Mouse (Mus musculus) thymus, adult 2 months (tissue): Measurements from ENCODE around the gene Adgra3. TPM values are rescaled to one million over a fixed set of nuclear protein-coding genes. Genes with fewer than 3 reads are reported as not detected.
A peak's percentile ranks its signal among the peaks of the same experiment; 100 is the strongest.

ENCODE experiments used
- DNase-seq: peaks from one replicate; pipeline ENCODE4 v3.0.0; 2021
- H3K27ac ChIP-seq: fragments of 200-500 bp; 2 replicates; pipeline ENCODE4 v1.5.1; 2012; ENCODE audit warnings: low read length, control low read depth; ENCODE audit not compliant: control insufficient read depth, insufficient read depth
- H3K27me3 ChIP-seq: fragments of 200-500 bp; 2 replicates; pipeline ENCODE4 v1.6.1; 2012; ENCODE audit warnings: mild to moderate bottlenecking, low read length, moderate library complexity, mixed read lengths; ENCODE audit not compliant: control insufficient read depth, insufficient read depth
- H3K36me3 ChIP-seq: fragments of 200-500 bp; 2 replicates; pipeline ENCODE4 v1.6.1; 2012; ENCODE audit warnings: mild to moderate bottlenecking, low read length, moderate library complexity; ENCODE audit not compliant: control insufficient read depth, insufficient read depth
- H3K4me1 ChIP-seq: fragments of 200-500 bp; replicated peaks from 2 replicates; pipeline ENCODE4 v1.6.1; 2012; ENCODE audit warnings: low read length; ENCODE audit not compliant: control insufficient read depth, insufficient read depth
- H3K4me3 ChIP-seq: fragments of 200-500 bp; 2 replicates; pipeline ENCODE4 v1.5.1; 2012; ENCODE audit warnings: mild to moderate bottlenecking, low read length, control low read depth, moderate library complexity; ENCODE audit not compliant: control insufficient read depth, insufficient read depth
- CTCF ChIP-seq: fragments of 200-500 bp; IDR thresholded peaks from 2 replicates; pipeline ENCODE4 v1.5.1; 2012; ENCODE audit warnings: mild to moderate bottlenecking, control low read depth, low read length, moderate library complexity, borderline replicate concordance; ENCODE audit not compliant: control insufficient read depth, poor library complexity, insufficient read depth; ENCODE audit errors: extremely low read depth
- POLR2A ChIP-seq: fragments of 200-500 bp; IDR thresholded peaks from 2 replicates; pipeline ENCODE4 v1.6.1; 2012; ENCODE audit warnings: mild to moderate bottlenecking, low read length, control low read depth, moderate library complexity; ENCODE audit not compliant: control insufficient read depth, poor library complexity, insufficient read depth; ENCODE audit errors: extremely low read depth
- WGBS: fragments of 180-500 bp; shearing (Covaris S2); methylation state at CpG from one replicate; pipeline ENCODE4 v1.1.7; 2018; 5-methylcytosine and 5-hydroxymethylcytosine counted together
- polyA plus RNA-seq: library from polyadenylated mRNA; depleted of rRNA; stranded (reverse); fragments of >200 nt; gene quantifications from 2 replicates; pipeline ENCODE4 v1.2.3, GENCODE M21; 2012

Gene Adgra3
- polyA plus RNA-seq, 1 experiment, result 5.1 TPM

GRCm38 (mm10) chr5:50032332-50032731 lies 26.5 kb downstream of the Adgra3 start:
- Histone ChIP-seq H3K4me1 (0 out of 2 replicates have a peak, but pooled peaks cover 6% of the 10 kb centered on the region), H3K27ac (no peak overlapping the region), H3K4me3 (no peak overlapping the region), H3K27me3 (no peaks in the 10 kb centered on the region), H3K36me3 (no peaks in the 10 kb centered on the region)
- DNase-seq, result no peak
- 52% methylated on average over 5 of the region's 5 CpGs for WGBS
- TF ChIP-seq CTCF (no peak), POLR2A (no peak)

- WGBS, result 55% methylated on average over 2 of the region's 2 CpGs
- H3K27me3 ChIP-seq, result no peaks in the 10 kb centered on the region
- no peak overlapping the region for H3K4me3 ChIP-seq
- H3K27ac ChIP-seq, result no peak overlapping the region
- no peaks in the 10 kb centered on the region for H3K36me3 ChIP-seq
- H3K4me1 ChIP-seq, result peaks cover 8% of the 10 kb centered on the region; the same call in 1 of the 2 replicates
- no peak for TF ChIP-seq POLR2A
- DNase-seq, result no peak
These were observed 27.0 kb downstream of the Adgra3 start for GRCm38 (mm10) chr5:50031763-50032272.

GRCm38 (mm10) chr5:50031288-50031687 lies 27.5 kb downstream of the Adgra3 start:
- Histone ChIP-seq H3K4me3 (no peak overlapping the region), H3K27ac (no peak overlapping the region)
- DNase-seq, result no peak

GRCm38 (mm10) chr5:50029662-50030061 lies 29.1 kb downstream of the Adgra3 start:
- peak; percentile 8 for DNase-seq
- Histone ChIP-seq H3K27me3 (no peaks in the 10 kb centered on the region), H3K4me1 (peaks cover 13% of the 10 kb centered on the region), H3K27ac (no peak overlapping the region), H3K36me3 (no peaks in the 10 kb centered on the region), H3K4me3 (no peak overlapping the region)
- 68% methylated on average over 6 of the region's 6 CpGs for WGBS
- TF ChIP-seq CTCF, result no peak
- no peak for TF ChIP-seq POLR2A

More at GRCm38 (mm10) chr5:50031288-50031687, 27.5 kb downstream of the Adgra3 start:
- TF ChIP-seq POLR2A (no peak), CTCF (no peak)
- H3K36me3 ChIP-seq, result no peaks in the 10 kb centered on the region
- peaks cover 10% of the 10 kb centered on the region for H3K4me1 ChIP-seq
- WGBS, result 96% methylated on average over 6 of the region's 6 CpGs
- no peaks in the 10 kb centered on the region for H3K27me3 ChIP-seq

GRCm38 (mm10) chr5:50027561-50027960 lies 31.2 kb downstream of the Adgra3 start:
- WGBS, result 89% methylated on average over 5 of the region's 5 CpGs
- no peak for DNase-seq
- H3K4me3 ChIP-seq, result no peak overlapping the region
- TF ChIP-seq CTCF, result no peak
- TF ChIP-seq POLR2A, result no peak
- H3K27me3 ChIP-seq, result no peaks in the 10 kb centered on the region
- H3K4me1 ChIP-seq, result peaks cover 16% of the 10 kb centered on the region
- H3K36me3 ChIP-seq, result no peaks in the 10 kb centered on the region
- 0 out of 2 replicates have a peak overlapping the region, but pooled peaks have one; percentile 19 for H3K27ac ChIP-seq

GRCm38 (mm10) chr5:50027001-50027400 lies 31.8 kb downstream of the Adgra3 start:
- Histone ChIP-seq H3K36me3 (no peaks in the 10 kb centered on the region), H3K27ac (no peak overlapping the region), H3K4me3 (no peak overlapping the region), H3K27me3 (no peaks in the 10 kb centered on the region), H3K4me1 (peaks cover 16% of the 10 kb centered on the region)
- no peak for DNase-seq
- TF ChIP-seq POLR2A, result no peak
- no peak for TF ChIP-seq CTCF
- 50% methylated on average over 7 of the region's 7 CpGs for whole genome bisulfite sequencing

GRCm38 (mm10) chr5:50026148-50026547 lies 32.7 kb downstream of the Adgra3 start:
- TF ChIP-seq CTCF (no peak), POLR2A (no peak)
- Histone ChIP-seq H3K4me1 (peaks cover 16% of the 10 kb centered on the region), H3K27me3 (no peaks in the 10 kb centered on the region), H3K27ac (no peak overlapping the region; the same call in 1 of the 2 replicates), H3K36me3 (no peaks in the 10 kb centered on the region), H3K4me3 (no peak overlapping the region)
- whole genome bisulfite sequencing, result 18% methylated on average over 3 of the region's 3 CpGs
- DNase-seq, result no peak
